Mouse (Mus musculus) yolk sac, embryonic 10.5 days (tissue): ENCODE results near the gene Me1.

Experiments
- DNase-seq: peaks from one replicate; pipeline ENCODE4 v3.0.0-alpha.2; 2017; ENCODE audit warnings: low spot score

Gene Me1

DNA sequence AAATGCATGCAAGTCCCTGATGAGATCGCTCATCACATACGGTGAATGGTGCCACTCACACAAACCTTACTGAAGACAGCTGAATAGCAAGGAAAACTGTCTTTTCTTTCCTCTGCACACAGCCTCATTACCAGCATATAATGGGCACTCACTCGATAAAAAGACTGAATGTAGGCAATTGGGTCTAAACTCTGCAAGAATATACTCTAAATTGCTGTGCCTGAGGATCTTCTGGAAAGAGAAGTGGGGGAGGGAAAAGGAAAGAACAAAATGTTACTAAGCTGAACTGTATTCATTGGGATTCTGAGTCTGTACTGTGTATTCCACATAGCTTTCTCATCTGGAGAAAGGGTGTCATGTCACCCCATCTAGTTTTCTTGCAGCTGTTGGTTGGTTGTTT lies 152.3 kb downstream of the Me1 start:
- no peak for DNase-seq

DNA sequence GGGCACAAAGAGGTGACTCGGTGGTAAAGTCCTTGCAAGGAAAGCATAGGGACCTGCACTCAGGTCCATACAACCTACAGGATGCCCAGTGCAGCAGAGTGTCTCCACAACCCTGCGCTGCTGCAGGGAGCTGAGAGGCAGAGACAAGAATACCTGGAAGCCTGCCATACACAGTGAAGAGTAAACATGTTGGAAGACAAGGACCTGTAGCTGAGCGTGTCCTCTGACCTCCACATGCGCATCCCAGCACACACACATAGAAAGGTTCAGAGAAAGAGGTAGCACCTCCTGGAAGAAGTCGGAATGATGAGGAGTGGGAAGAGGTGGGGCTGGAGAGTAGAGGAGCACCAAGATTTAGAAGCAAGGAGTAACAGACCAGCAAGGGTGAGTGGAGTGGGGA lies 161.7 kb downstream of the Me1 start:
- no peak for DNase-seq
